Mouse (Mus musculus): ENCODE measurements at regions not wholly inside any gene's neighbourhood (a gene's known extent, or its start where the extent isn't known, plus 50 kb on each side); places are given as distances from the start of the nearest gene placed in this dataset.

DNA sequence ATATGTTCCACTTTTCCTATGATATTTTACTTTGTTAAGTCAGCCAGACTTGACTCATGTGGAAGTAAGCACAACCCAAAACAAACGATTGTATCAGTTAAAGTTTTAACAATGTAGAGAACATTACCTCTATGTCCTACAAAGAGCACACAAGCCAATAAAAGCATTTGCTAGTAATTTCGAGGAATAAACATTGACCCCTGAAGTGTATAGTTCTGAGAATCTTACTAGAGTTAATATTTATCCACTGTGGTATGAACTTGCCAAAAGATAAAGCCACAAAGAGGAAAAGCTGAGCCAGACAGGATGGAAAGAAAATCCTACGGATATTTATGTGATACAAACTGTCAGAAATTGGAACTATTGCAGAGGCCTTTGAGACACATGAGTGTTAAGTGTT, 161.5 kb upstream of the Mbnl1 start:
- CTCF ChIA-PET = no interaction called here

DNA sequence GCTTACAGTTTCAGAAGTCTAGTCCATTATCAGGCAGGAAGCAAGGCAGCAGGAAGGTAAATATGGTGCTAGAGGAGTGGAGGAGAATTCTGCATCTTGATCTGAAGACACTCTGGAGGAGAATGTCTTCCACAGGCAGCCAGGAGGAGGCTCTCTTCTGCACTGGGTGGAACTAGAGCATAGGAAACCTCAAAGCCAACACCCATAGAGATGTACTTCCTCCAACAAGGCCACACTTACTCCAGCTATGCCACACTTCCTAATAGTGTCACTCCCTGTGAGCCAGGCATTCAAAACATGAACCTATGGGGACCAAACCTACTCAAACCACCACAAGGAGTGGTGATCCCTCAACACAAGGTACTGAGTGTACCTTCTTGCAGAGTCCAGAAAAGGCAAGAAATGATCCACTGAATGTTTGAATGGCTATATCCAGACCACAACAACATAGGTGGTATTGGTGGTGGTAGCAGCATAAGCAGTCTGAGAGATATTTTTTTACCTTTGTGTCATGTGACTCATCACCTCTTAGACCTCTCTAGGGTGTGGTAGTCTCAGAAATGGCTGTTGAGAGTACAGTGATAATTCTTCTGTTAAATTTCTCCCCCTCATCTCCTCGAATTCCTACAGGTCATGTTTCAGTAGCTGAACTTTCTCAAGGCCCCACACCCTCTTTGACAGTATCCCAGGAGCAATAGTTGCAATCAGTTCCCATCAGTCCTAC, 152.3 kb upstream of the Mbnl1 start:
- CTCF ChIA-PET = no interaction called here

DNA sequence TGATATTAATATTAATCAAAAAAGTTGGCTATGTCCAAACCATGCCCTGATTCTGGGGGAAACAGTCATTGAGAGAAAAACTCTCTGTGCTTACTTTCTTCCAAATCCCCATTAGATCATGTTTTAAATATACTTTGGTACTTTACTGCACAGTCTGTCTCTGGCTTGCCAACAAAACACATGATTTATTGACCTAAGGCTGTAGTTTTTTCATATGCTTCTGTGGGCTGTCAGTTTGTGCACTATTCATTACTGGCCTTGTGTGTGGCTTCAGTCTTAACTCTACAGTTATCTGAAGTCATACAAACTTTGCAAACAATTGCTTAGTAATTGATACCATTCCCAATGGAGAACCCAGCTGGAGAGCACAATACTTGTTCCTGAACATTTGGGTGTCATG, 149.1 kb upstream of the Mbnl1 start:
- CTCF ChIA-PET = no interaction called here

DNA sequence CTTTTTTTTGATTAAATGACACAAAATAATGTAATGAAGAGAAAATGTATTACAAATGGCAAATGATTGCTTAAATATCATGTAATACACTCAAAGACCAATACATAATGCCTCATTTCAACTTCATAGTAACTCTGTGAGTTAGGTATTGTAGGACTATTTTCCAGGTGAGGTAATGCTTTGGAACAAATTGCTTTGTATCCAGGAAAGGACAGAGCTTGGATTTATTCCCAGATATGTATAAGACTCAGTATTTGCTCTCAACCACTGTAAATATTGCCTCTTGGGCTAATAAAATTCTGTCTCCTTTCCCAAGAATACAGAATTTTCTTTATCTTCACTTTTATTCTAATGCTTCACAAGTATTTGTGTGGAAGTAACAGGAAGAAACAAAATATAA, 148.2 kb upstream of the Mbnl1 start:
- CTCF ChIA-PET = interaction anchor here (0.6 to 0.7 kb wide), 2 partner anchors 113 to 215 kb away, joined by 4 to 7 read pairs; no protein-coding TSS in a partner anchor

DNA sequence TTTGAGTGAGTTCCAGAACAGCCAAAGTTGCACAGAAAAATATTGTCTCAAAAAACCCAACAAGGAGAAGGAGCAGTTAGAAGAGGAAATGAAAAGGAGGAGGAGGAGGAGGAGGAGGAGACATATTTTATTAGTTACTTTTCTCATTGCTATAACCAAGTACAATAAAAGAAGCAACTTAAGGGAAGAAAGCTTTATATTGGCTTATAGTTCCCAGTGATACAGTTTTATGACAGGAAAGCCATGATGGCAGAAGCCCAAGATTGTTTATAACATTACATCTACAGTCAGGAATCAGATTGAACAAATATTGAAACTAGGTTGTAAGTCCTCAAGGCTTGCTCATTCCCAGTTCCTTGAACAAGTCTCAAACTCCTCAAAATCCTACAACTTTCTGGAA, 147.7 kb upstream of the Mbnl1 start:
- CTCF ChIA-PET = no interaction called here

DNA sequence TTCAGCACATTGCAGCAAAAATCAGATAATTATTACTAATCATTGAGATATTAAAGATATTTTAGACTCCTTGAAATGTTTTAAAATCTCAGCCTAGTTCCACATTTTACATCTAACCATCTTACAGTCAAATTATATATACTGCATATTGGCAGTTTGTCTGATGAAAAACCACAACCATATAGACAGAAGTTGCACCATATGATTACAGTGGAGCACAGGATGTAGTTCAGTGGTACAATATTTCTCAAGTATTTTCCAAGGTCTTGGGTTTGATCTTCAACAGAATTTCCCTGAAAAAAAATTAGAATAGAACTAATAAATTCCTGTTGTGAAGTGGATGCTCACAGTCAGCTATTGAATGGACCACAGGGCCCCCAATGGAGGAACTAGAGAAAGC, 140.2 kb upstream of the Mbnl1 start:
- CTCF ChIA-PET = no interaction called here

DNA sequence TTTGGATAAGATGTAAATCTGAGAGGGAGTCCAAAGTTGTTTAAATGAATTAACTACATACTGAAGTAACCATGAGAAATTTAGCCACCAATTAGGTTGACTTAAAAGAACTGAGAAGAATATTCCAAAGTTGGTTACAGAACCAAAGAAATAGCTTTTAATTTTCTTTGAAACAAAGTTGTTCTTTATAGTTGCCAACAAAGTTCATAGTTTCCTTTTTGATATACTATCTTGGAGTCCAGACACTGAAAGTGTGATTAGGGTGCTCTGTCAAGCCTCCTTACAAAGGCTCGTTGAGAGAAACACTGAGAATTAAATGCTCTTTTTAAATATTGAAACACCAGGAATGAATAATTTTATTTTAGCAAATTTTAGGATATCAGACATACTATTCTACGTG, 139.0 kb upstream of the Mbnl1 start:
- CTCF ChIA-PET = no interaction called here

DNA sequence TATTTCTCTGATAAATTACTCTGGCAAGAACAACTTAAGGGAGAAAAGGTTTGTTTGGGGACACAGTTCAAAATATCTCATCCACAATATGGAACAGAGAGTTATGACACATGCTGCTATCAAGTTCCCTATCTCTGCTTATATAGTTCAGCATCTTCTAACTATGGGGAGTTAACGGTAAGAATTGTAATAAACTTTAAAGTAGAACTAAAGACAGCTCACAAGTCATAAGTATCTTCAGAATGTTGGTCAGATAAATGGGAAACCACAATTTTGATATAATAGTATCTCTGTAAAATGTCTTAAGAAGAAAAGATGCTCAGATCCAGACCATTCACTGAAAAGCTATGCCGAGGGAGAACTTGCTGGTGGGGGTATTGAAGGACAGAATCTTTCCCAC, 138.5 kb upstream of the Mbnl1 start:
- CTCF ChIA-PET = interaction anchor here (0.6 kb wide), 1 partner anchor 48 kb away, joined by 3 read pairs; no protein-coding TSS in a partner anchor

DNA sequence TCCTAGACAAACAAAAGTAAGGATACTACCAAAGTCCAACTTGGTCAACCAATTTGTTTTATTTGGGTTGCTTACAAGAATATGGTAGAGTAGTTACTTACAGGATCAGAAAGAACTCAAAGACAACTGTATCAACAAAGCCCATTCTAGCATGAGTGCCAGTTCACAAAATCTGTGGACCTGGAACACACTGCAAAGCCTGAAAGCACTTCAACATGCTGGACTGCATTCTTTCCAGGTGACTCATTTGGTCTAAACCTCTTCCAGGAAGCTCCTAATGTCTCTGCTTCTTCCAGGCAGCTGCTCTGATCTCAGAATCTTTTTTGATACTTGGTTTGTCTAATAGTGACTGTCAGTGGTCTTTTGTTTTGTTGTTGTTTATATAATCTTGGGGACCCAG, 126.2 kb upstream of the Mbnl1 start:
- CTCF ChIA-PET = no interaction called here

DNA sequence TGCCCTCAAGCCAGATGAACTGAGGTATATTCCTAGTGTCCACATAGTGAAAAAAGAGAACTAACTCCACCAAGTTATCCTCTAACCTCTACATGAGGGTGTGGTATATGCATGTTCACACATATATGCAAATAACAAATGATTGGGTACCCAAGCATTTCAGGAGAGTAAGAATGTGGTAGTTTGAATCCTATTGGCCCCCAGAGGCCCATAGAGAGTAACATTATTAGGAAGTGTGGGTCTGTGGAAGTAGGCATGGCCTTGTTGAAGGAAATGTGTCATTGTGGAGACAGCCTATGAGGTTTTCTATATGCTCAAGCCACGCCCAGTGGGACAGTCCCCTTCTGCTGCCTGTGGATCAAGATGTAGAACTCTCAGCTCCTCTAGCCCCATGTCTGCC, 125.6 kb upstream of the Mbnl1 start:
- CTCF ChIA-PET = no interaction called here

DNA sequence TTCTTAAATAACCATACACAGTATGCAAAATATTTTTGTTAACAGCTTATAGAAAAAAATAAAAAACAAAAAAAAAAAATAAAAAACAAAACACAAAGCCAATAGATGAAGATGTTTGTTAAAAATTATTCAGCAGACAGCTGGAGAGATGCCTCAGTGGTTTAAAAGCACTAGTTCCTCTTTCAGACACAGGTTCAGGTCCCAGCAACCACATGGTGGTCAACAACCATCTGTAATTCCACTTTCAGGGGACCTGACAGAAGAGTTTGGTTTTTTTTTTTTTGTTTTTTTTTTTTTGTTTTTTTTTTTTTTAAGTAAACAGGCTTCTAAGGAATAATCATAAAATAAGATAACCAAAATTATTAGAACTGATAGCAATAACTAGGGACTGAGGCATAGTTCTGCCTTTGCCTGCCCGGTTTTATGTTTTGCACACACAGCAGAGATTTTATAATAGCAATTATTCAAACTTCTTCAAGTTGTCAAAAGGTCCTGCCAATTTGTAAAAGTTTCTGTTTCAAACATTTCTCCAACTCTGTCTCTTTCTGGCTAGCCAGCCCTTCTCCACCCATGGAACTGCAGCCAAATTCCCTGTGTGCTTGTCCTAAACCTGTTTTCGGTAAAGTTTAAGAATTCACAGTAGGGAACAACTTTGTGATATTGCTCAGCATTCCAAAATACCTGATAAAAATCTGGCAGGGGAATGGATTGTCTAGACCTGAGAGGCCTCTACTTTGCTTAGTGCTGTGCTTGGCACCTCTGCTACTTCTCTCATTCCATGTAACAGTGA, 101.3 kb upstream of the Mbnl1 start:
- CTCF ChIA-PET = interaction anchor here (0.6 to 0.7 kb wide), 2 partner anchors 17 to 1598 kb away, joined by 5 to 10 read pairs; no protein-coding TSS in a partner anchor

DNA sequence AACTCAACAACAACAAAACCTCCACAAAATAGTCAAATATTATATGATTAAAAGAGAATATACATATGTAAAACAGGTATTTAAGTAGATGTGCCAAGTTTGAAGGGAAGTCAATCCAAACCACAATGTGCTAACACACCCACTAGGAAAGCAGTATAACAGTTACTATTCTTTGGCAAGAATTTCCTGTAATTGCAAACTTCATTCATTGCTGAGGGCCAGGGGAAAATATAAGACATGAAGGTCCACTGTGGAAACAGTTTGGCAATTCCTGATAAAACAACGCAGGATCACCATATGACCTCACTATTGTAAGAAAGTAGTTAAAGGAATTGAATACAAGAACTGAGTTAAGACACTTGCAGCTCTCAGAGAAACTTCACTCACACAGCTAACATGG, 99.0 kb upstream of the Mbnl1 start:
- CTCF ChIA-PET = no interaction called here

DNA sequence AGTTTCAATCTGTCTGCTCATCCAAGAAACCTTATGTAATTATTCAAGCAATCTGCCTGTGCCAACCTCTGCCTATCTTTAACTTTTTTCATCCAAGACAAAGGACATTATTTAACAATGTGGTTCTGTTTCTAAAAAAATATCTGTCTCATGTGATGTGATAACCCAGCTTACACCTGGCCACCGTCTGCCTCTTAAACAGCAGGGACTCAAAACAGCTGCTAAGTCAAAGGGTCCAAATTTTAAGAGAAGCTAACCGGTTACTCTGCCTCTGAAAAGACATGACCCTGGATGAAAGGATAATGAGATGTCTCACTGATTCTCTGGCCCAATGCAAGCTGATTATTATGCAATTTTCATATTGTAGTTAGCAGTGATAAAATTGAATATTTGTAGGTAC, 84.0 kb upstream of the Mbnl1 start:
- CTCF ChIA-PET = no interaction called here

DNA sequence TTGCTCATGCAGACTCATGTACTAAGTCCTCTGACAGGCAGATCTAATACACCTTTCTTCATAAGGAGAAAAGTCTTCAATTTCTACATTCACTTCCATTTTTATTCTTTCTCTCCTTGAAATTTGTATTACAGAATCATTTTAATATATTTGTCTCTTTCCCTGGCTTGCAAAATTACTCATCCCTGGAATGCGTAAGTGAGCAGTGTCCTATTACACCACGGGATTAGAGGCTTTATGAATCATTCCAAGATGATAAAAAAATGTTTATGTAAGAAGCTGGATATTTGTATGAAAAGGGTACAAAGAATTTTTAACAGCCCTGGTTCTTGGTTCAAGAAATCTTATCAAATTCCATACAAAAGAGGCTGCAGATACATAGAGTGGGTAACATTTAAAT, 83.6 kb upstream of the Mbnl1 start:
- CTCF ChIA-PET = interaction anchor here (0.5 kb wide), 1 partner anchor 140 kb away, joined by 9 read pairs; no protein-coding TSS in a partner anchor

DNA sequence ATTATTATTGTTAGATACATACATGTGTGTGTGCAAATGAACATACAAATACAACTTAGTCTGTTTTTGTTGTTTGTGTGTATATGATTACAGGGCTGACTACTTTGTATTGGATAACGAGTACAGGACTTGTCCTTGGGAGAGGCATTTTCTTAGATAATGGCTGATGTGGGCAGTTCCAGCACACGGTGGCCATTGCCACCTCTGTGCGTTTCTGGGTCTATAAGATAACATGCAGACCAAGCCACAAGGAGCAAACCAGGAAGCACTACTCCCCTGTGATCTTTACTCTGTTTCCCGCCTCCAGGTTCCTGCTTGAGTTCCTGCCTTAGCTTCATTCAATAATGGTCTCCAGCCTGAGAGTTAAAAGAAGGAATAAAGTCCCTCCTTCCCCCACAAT, 77.3 kb upstream of the Mbnl1 start:
- CTCF ChIA-PET = no interaction called here

DNA sequence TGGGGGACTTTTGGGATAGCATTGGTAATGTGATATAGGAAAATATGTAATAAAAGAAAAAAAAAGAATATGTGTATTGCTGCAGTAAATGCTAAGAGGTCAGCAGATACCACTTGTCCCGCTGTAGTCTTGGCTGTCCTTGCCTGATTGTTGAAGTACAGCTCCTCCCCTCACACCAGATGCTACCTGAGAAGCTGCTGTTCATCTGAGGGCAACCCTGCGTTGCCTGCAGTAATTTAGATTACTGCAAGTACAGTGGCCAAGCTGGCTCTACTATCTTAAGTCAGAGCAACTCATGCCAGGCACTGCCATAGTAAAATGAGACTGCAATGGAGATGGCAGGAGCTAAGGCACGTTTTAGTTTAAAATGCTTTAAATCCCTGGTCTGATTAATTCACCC, 75.7 kb upstream of the Mbnl1 start:
- CTCF ChIA-PET = no interaction called here

DNA sequence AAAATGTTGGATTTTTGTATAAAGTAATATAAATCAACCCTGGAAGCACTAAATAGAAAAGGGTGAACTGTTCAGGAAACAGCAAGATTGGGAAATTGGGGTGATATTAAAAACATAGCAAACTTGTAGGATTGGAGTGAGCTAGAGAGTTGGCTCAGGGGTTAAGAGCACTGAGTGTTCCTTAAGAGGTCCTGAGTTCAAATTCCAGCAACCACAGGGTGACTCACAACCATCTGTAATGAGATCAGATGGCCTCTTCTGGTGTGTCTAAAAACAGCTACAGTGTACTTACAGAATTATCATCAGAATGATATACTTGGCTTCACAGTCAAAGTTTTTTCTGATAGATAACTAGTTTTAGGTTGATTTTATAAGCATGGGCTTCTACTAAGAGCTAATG, 73.8 kb upstream of the Mbnl1 start:
- CTCF ChIA-PET = no interaction called here

DNA sequence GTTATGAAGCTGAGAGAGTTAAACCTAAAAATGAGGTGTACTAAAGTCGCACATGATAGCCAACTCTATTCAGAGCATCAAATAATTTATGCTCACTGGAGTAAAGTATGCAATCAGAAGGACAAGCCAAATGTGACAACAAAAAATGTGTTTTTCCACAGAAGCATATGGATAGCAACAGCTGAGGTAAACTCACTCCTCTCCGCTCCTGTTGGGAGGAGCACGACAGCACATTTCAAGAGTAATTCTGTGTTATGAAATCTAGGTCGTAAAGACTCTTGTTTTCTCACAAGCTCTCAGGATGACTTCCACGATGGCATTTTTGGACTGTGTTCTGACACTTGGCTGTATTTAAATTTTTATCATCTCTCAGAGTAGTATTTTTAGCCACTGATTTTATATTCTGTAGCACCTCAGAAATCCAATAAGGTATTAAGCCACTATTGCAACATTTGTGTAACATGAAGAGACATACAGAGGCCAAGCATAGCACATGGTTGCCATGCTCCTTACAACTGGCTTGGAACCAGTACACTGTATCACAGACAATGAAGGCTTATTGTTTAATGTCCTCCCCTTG, 70.3 kb upstream of the Mbnl1 start:
- CTCF ChIA-PET = interaction anchor here (0.6 kb wide), 1 partner anchor 87 kb away, joined by 30 read pairs; no protein-coding TSS in a partner anchor

DNA sequence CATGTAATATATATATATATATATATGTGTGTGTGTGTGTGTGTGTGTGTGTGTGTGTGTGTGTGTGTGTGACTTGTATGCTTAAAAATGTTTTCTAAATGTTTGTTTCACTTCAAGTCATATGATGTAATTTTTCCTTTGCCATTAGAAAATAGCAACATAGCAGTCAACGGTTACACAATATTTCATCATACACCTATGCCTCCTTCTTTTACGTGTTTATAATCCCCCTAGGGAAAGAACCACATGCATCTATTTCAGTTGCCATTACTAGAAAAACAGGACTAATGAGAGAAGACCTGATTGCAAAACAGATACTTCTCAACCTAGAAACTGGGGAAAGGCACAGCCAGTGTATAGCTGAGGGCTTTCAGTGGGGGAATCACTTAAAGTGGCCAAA, 65.2 kb upstream of the Mbnl1 start:
- CTCF ChIA-PET = no interaction called here

DNA sequence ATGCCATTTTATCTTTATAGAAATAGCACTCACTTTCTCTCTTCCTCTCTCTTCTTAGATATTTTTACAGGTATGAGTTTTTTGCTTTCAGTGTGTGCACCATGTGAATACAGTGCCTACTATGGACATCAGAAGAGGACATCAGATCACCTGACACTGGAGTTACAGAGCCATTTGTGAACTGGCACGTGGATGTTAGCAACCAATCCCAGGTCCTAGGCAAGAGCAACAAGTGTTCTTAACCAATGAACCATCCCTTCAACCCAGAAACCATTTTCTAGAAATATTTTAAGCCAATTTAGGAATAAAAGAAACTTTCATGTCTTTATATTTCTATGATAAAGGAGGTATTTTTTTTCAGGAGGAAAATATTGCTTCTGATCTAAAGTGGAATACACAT, 64.7 kb upstream of the Mbnl1 start:
- CTCF ChIA-PET = no interaction called here

DNA sequence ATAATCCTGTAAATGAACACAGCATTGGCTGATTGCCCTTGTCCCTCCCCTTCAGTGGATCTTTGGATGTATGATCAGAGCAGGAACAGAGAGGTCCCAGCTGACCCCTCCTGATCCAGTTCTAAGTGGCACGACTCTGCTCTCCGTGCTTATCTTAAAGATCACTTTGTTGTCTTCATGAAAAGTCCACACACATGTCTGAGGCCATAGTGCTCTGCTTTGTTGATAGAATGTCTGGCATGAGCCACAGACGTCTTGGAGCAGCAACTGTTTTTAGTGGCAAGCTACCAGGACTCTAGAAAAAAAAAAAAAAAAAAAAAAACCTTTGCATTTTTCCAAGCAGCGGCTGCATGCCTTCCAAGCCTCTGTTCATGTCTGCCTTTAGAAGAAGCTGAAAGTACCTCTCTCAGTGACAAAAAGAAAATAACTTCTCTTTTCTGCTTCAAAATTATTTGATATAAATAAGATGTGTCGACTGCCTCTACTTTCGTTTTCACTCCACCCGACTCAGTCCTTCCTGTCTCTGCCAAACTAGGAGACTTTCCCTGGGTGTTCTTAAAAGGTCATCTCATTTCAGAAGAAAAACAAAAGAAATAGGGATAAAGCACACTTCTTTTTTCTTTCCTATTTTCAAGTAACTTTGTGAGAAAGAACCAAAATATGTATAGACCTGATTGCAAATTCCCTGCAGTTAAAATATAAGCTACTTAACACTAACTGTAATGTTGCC, 63.9 kb upstream of the Mbnl1 start:
- CTCF ChIA-PET = no interaction called here

DNA sequence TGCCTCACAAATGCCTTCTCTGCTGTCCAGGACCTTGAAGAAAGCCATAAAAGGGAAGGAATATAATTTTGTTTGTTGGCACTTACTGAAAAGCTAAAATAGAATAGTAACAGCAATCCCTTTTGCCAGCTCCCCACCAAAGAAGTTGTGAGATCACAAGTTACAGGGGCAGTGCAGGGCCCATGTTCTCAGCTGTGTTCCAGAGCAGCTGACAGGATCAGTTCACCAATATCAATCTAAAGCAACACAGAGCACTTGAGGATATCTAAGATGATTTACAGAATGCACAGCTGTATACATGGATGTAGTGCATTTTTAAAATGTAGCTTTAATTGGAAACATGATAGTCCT, 63.4 kb upstream of the Mbnl1 start:
- CTCF ChIA-PET = no interaction called here

DNA sequence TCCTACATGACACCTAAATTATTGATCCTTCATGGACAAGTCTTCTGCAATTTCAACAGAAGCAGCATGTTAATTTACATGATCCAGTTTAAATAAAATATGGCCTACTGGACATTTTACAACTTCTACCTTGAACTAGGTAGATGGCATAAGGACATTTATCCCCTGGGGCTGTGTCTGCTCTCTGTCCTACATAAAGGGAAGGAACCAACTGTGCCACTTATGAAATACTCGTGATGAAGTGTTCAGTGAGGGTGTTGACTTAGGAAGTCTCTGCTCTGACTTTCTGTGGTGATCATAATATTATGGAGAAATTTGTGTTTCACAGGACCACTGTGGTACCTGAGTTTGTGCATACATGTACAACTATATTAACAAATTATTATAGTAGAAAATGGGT, 60.9 kb upstream of the Mbnl1 start:
- CTCF ChIA-PET = no interaction called here

Data from spleen, embryonic (tissue).